Mouse (Mus musculus) lung, embryonic 15.5 days (tissue): ENCODE measurements around the gene Dctn3. TPM values are rescaled to one million over a fixed set of nuclear protein-coding genes. Genes with fewer than 3 reads are reported as not detected.

Source experiments
- polyA plus RNA-seq: library from polyadenylated mRNA; unstranded; fragments of >200 nt; fragmentation: Nextera tagmentation; extraction: Ambion mirVana; gene quantifications from 2 replicates; pipeline ENCODE4 v1.2.1, GENCODE M21; 2015

The Dctn3 gene
- polyA plus RNA-seq, 1 experiment from 2014 or later: 133 TPM

Other genes starting within 250 kb of the Dctn3 start
- gene AI464131, start 220.1 kb downstream of the Dctn3 start, polyA plus RNA-seq: 3.5 and 4.2 TPM in 2 replicates
- 6.4 and 7.3 TPM in 2 replicates for gene 1110017D15Rik, start 205.8 kb downstream of the Dctn3 start, polyA plus RNA-seq
- 2.0 and 2.2 TPM in 2 replicates for gene Fam219a, start 153.6 kb downstream of the Dctn3 start, polyA plus RNA-seq
- gene Dnaic1, start 153.4 kb downstream of the Dctn3 start, polyA plus RNA-seq: 2.9 and 3.3 TPM in 2 replicates
- 8.1 and 9.7 TPM in 2 replicates for gene Enho, start 82.8 kb downstream of the Dctn3 start, polyA plus RNA-seq
- gene Cntfr, start 26.1 kb downstream of the Dctn3 start, polyA plus RNA-seq: 7.8 TPM in 2 replicates
- gene Il11ra1, start 23.2 kb downstream of the Dctn3 start, polyA plus RNA-seq: 131 and 136 TPM in 2 replicates
- gene Rpp25l, start 9.6 kb downstream of the Dctn3 start, polyA plus RNA-seq: 80.4 and 89.8 TPM in 2 replicates
- not detected in 2 replicates for gene Arid3c, start 8.0 kb upstream of the Dctn3 start, polyA plus RNA-seq
- gene Galt, start 32.1 kb upstream of the Dctn3 start, polyA plus RNA-seq: 29.2 and 30.8 TPM in 2 replicates
- gene Sigmar1, start 33.0 kb upstream of the Dctn3 start, polyA plus RNA-seq: 75.5 and 80.2 TPM in 2 replicates
- 28.8 and 30.5 TPM in 2 replicates for gene Ccl27a, start 51.1 kb upstream of the Dctn3 start, polyA plus RNA-seq
- gene Gm21541, start 180.4 kb upstream of the Dctn3 start, polyA plus RNA-seq: 26.8 and 44.4 TPM in 2 replicates
- 1.7 TPM in 2 replicates for gene Gm20878, start 218.4 kb upstream of the Dctn3 start, polyA plus RNA-seq
- 0.06 and 0.11 TPM in 2 replicates for gene Fam205a4, start 242.9 kb upstream of the Dctn3 start, polyA plus RNA-seq